Mouse (Mus musculus) B cell, adult 2 months (primary cell): ENCODE data around the gene Hlx.

ENCODE experiments used
- DNase-seq, 2 experiments: peaks; one replicate each; pipeline ENCODE4 v3.0.0; 2022

Hlx gene

GRCm38 (mm10) chr1:184732556-184733049 is at the start of gene Hlx:
Gene Hlx, minus strand, starts transcription at chr1:184732619.
- DNase-seq: peak; percentile 50 to 52

DNA sequence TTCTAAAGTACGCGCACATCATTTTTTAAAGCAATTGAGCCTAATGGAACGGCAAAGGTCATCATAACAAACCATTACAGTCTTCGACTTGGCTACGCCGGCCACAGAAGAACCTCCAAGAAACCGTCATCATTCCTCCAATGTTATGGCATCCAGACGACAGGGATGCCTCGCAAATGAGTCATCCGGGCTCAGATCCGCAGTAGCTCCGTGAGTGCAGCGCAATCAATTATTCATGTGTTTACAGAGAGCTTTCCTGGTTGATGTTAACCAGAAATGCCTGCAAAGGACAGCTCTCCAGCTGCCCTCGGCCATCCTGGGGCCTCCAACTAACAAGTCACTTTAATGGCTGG is 49.7 kb upstream of the Hlx start:
- no peak for DNase-seq

- DNase-seq: no peak
These were observed 49.1 kb upstream of the Hlx start for GRCm38 (mm10) chr1:184781286-184782160.

GRCm38 (mm10) chr1:184778157-184778556 is 45.7 kb upstream of the Hlx start:
- DNase-seq: no peak

DNA sequence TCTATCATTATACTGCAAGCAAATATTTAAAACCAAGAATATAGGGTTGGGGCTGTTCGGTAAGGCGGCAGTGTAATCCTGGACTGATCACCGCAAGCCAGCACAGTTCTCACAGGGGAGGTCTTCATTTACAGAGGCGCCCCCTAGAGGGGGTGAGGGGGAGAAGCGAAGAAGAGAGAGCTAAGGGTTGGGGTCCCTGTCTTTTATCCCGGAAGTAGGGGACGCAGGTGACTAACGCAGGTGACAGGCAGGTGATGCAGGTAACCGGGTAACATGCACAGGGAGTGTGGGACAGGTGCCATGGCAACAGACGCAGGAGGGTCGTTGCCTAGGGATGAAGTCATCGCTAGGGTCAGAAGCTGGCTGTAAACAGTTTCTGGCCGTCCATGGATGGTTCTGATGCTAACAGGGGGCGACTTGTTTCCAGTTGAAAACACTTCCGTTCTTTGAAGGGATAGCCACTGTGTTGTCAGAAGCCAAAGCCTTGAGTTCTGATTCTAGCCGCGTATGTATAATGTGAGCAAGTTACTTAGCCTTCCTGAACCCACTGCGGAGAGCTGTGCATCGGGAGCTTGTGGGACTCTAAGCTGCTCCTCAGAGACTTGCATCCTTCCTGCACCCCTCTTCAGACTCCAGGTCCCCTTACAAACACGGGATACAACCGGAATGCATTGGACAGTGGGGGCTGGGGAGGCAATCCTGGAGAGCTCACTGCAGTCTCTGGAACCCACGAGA is 44.8 kb upstream of the Hlx start:
- DNase-seq: no peak

GRCm38 (mm10) chr1:184775289-184775688 is 42.9 kb upstream of the Hlx start:
- DNase-seq: no peak

DNA sequence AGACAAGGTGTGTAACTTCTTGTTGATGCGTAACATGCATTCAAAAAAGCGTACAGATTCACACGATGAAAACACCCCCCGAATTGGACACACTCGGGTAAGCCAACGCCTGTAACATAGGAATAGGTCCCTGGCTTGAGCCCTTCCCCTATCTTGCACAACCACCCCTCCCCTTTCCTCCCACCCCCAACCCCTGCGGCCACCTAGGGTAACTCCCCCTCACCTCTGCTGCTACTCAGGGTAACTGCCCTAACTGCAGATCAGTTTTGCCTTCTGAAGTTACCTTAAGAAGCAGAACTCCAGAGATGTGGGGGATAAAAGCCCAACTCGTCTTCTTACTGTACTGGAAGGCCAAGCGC is 39.5 kb upstream of the Hlx start:
- DNase-seq: no peak

DNA sequence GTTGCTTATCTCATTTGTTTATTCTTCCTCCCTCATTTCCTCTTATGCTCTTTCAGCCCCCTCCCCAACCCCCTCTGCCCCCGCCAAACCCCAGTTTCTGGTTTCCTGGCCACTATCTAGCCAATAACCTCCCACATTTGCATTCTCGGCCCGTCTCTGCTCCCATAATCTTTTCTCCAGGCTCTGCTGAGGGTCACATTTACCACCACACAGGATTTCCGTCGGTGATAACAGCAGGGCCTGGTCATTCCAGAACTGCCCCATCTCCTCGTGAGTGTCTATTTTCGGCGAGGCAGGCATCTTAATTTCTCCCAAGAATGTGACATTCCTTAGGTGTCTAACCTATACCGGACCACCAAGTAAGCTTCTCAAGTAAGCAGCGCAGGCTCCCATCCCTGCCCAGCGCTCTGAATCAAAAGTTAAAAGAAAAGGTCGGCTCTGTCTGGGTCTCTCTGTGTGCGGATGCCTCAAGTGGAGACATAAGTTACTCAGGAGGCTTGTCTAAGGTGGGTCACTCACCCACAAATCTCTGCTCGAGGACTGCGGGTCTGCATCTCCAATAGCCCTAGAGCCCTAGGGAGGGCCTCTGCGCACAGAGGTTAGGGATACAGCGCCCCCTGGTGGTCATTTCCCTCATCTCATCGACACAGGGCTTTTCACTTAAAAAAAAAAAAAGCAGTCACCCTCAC is 38.9 kb upstream of the Hlx start:
- DNase-seq: peak; percentile 87 to 88

GRCm38 (mm10) chr1:184763866-184764265 is 31.4 kb upstream of the Hlx start:
- DNase-seq: no peak

DNA sequence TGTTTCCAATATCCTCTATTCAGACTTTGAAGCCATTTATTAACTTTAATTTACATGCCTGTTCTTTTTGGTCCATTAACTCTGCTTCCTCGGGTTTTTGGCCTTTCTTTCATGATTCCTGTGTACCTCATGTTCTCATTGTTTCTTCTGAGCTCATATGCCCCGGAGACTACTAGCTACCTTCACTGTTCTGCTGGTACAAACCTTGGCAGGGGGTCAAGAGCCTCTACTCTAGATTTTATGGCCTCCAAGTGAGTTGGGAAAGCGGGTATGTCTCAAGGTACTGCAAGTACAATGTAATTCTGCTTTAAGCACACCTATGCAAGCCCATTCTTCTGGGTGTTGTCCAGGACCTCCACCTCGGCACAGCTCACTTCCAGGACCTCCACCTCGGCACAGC is 30.5 kb upstream of the Hlx start:
- no peak for DNase-seq

DNA sequence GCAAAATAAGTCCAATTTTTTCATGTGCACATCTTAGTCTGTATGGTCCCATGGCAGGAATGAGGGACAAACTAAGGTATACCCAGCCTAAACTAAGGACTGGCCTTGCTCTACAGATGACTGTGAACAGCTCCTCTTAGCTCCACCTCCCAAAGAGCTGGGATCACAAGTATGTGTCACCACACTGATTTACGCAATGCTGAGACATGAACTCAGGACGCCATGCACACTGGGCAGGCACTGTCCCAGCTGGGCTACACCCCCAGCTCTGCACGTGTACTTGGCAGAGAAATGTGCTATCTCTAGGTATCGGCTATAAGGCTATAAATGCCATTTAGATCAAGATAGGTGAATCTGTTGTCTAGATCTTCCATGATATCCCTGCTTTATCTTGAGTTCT is 29.6 kb upstream of the Hlx start:
- no peak for DNase-seq

GRCm38 (mm10) chr1:184752671-184753070 is 20.3 kb upstream of the Hlx start:
- no peak for DNase-seq

DNA sequence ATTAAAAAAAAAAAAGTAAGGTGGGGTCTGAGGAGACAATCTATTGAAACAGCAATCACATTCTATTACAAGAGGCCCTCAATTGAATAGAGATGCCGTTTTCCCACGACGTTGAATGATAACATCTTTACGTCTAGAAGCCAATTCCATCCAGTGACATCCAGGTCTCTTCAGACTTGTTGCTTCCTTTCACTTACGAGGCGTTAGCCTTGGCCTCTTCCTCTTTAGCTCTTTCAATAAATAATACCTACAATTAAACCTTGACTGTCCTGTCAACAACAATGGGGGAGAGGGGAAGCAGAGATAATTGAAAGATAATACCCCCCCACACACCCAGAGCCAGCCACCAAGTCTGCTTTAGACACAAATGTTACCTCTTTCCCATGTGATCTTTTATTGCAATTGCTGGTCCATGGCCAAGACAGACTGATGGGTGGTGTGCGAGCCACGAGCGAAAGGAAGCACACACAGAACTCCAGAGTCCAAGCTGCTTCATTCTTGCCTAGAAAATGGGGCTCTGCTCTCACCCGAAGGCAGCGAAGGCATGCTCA is 17.8 kb upstream of the Hlx start:
- no peak for DNase-seq

GRCm38 (mm10) chr1:184748692-184749152 is 16.3 kb upstream of the Hlx start:
- DNase-seq: no peak

DNA sequence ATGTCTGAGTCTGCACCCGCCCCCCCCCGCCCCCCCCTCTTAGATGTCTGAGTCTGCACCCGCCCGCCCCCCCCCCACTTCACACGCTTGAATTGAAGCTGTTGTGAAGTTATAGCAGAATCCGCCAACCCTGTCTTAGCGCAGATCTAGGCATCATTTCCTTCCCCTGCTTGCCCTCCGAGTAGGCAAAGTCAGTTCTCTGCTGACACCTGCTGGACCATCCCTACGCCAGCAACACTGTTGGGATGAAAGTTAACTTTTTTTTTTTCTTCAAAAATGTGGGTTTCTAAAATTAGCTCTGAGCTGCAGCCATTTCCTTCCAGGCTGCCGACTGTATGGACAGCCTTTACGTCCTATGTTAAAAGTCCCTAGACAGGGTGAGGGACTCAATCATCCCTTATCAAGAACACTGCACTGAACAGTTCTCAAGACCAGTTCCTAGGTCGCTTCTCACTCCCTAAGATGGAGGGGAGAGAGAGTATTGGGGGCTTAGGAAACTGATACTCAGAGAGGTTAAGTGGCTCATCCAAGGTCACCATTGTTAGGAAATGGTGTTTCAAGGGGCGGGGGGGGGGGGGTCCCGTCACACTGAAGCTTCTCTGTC is 5.6 kb upstream of the Hlx start:
- DNase-seq: peak; percentile 71 to 76

DNA sequence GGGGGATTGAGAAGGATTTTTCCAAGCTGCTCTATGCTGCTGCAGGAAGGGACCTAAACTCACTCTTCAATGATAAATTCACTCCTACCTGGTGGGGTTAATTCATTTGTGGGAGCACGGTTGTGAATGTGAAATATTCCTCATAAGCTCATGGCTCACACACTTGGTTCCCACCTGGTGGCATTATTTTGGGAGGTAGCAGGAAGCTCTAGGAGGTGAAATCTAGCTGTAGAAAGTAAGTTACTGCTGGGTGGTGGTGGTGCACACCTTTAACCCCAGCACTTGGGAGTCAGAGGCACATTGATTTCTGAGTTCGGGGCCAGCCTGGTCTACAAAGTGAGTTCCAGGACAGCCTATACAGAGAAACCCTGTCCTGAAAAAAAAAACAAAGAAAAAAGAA is 4.8 kb upstream of the Hlx start:
- DNase-seq: no peak

- no peak for DNase-seq
These were observed 3.8 kb upstream of the Hlx start for GRCm38 (mm10) chr1:184736260-184736659.

DNA sequence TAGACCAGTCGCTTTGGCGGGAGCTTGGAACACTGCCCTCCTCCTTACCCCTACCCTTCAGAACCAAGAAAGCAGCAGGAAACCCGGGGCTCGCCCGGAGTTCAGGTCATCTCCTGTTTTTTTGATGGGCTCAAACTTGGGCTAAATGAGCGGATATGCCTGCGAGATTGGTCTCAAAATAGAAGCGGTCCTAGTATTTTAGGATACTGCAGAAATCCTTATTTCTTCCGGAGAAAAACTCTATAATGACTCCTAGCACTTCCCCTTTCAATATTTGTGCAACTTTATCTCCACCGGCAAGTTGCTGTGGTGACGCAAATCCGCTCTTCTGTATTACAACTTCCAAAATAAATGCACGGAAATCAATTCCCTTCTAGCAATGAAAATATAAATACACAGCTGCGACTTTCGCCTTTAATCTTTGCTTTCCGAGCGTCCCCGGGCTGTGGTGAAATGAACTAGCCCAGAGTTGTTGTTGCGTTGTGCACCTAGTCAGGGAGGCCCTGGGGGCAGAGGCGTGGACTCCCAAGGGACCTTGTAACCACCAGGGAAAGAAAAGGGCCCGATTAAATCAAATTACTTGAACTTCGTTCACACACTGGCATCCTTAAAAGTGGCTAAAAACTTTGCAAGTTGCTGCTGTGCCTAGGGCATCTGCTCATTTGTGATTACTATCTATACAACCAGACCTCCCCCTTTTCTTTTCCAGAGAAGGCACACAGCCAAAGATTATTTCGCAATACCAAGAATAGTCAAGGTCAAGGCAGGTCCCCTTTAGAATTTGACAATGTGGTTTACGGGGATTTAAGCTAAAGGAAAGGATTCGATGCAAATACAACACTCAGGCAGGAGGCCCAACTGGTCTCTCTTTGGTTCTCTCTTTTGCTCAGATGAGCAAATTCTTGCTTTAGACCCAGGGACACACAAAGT is 2.8 kb upstream of the Hlx start:
- DNase-seq: peak; percentile 67 to 69

DNA sequence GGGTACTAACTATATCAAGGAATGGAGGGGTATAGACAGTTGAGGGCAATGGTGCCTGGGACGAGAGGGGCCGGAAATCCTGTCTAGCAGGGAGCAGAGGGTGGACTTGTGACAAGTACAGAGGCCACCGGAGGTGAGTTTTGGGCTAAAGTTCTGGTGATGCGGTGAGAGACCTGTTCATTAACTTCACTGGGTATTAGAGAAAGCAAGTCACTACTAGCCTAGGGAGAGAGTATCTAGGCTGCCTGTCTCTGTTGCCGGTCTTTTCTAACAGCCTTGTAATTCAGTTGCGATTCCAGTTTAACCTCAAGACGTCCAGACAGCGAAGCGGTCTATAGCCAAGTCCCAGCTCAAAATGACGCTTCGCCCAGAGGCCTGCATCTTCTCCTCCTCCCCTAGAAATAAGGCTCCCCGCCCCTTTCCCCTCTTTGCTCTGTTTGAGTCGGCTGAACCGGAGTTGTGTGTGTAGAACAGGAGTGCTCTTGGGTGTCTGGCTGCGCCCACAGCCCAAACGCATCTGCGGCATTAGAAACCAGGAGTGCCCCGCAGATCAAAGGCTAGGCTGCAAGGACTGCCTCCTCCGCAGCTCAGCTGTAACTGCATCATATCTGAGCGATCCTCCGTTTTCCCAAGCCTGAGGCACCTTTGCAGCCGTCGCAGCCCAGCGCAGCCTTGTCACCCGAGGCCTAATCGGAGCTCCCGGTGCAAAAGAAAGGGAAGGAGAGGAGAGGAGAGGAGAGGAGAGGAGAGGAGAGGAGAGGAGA is 1.8 kb upstream of the Hlx start:
- DNase-seq: peak; percentile 44 to 45

DNA sequence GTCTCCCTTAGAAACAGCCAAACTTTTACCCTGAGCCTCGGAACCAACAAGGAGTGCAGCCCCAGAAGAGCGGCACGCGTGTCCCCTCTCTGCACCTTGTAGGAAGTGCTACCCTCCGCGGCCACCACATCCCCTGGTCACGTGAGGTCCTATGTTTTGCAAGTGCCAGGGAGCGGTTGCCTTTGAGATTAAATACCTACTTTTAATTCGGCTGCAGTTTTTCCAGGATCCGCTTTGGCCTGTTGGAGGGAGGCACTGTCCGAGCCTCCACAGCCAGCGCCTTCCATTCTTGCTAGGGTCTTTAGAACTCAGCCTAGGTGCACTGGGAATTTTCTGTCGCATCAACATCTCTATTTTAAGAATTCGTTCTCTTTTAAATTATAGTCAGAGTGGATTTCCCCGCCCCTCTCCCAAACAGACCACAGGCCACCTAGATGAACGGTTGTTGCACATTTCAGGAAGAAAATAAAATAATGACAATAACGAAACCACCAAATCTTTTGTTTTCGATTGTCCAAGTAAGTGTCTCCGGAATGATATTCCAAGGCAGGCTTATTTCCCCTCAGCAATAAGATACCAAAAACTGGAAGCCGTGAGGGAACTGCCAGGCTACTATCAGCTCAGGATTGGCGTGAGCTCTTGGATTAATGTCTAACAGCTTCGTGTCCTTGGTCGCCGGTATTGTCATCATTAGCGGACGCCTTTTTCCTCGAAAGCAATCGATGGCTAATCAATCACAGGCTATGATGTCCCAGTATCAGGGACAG is 1.1 kb upstream of the Hlx start:
- peak; percentile 54 to 56 for DNase-seq
